Comparison of ENCODE assay signal across 20 mouse cellular contexts in genomic region chr8:57728276-57728675, GRCm38 (mm10).
"Had no signal": no experiment of that assay in that cellular context is flagged by ENCODE, and none has a peak within 500 bp of the region (broad histone marks: within the 10 kb centered on the region; RNA-seq: fewer than 3 reads in every experiment).

No protein-coding gene starts in this region.

- H3K4me2 ChIP-seq: lung, embryonic 14.5 days; midbrain, embryonic 12.5 days; neural tube, embryonic 13.5 days; neural tube, embryonic 15.5 days; stomach, embryonic 15.5 days had no signal

- H3K27me3 ChIP-seq: midbrain, embryonic 12.5 days; neural tube, embryonic 13.5 days; neural tube, embryonic 15.5 days; stomach, embryonic 15.5 days had no signal

- H3K27ac ChIP-seq: midbrain, embryonic 10.5 days; midbrain, embryonic 12.5 days; neural tube, embryonic 13.5 days; neural tube, embryonic 15.5 days; stomach, embryonic 15.5 days had no signal

- H3K9me3 ChIP-seq: midbrain, embryonic 10.5 days; midbrain, embryonic 12.5 days; neural tube, embryonic 13.5 days; neural tube, embryonic 15.5 days; stomach, embryonic 15.5 days had no signal

- DNase-seq: lung, adult 18-20 months; lung, embryonic 14.5 days; lung, postnatal 14 days; lung, postnatal 4 days; midbrain, embryonic 14.5 days; retina, postnatal 1 day; right cerebral cortex, adult 18-20 months; right cerebral cortex, postnatal 25 days; right cerebral cortex, postnatal 4 days; spleen, adult 18-20 months; thymus, adult 18-20 months; thymus, postnatal 14 days; thymus, postnatal 36 days had no signal

- ATAC-seq: midbrain, embryonic 16.5 days had no signal

- H3K36me3 ChIP-seq: midbrain, embryonic 10.5 days; midbrain, embryonic 12.5 days; neural tube, embryonic 13.5 days; neural tube, embryonic 15.5 days; stomach, embryonic 15.5 days had no signal

- H3K9ac ChIP-seq: lung, embryonic 14.5 days; midbrain, embryonic 12.5 days; neural tube, embryonic 13.5 days; neural tube, embryonic 15.5 days; stomach, embryonic 15.5 days had no signal

- H3K4me1 ChIP-seq: neural tube, embryonic 13.5 days; neural tube, embryonic 15.5 days; stomach, embryonic 15.5 days had no signal

- H3K4me3 ChIP-seq: midbrain, embryonic 10.5 days; midbrain, embryonic 12.5 days; myocyte; neural tube, embryonic 13.5 days; neural tube, embryonic 15.5 days; stomach, embryonic 15.5 days had no signal
